Mouse (Mus musculus) ES-E14 (cell line): ENCODE measurements at regions not wholly inside any gene's neighbourhood (a gene's known extent, or its start where the extent isn't known, plus 50 kb on each side); places are given as distances from the start of the nearest gene placed in this dataset.

Experiments
- DNase-seq: peaks from one replicate; pipeline ENCODE4 v3.0.0-alpha.2; 2013; ENCODE audit warnings: low read depth, low spot score
- H3K27ac ChIP-seq: 2 replicates; pipeline ENCODE4 v1.5.1; 2012; ENCODE audit warnings: low read depth, mild to moderate bottlenecking, low read length, moderate library complexity, mixed read lengths; ENCODE audit not compliant: poor library complexity, insufficient read depth, severe bottlenecking
- H3K36me3 ChIP-seq: 2 replicates; pipeline ENCODE4 v1.6.1; 2012; ENCODE audit warnings: mild to moderate bottlenecking, low read length, moderate library complexity, mixed read lengths; ENCODE audit not compliant: control insufficient read depth, poor library complexity, insufficient read depth, severe bottlenecking
- H3K4me1 ChIP-seq, 2 experiments: fragments of 150-350 bp in 1 of 2; sonication (generic) in 1 of 2; 2 replicates each; pipeline ENCODE4 v1.6.1; 2012; ENCODE audit warnings: low read length in 2 of 2, mild to moderate bottlenecking in 1 of 2, mixed read lengths in 1 of 2; ENCODE audit not compliant: control insufficient read depth in 2 of 2, insufficient read depth in 2 of 2, poor library complexity in 1 of 2
- H3K4me3 ChIP-seq, 2 experiments: fragments of 150-350 bp in 1 of 2; sonication (generic) in 1 of 2; 2 replicates each; pipeline ENCODE4 v1.5.1; 2012; ENCODE audit warnings: low read length in 2 of 2, low read depth in 1 of 2, mild to moderate bottlenecking in 1 of 2, mixed read lengths in 1 of 2; ENCODE audit not compliant: insufficient read depth in 1 of 2, poor library complexity in 1 of 2, severe bottlenecking in 1 of 2
- H3K9ac ChIP-seq: 2 replicates; pipeline ENCODE4 v1.6.1; 2012; ENCODE audit warnings: low read depth, mild to moderate bottlenecking, low read length, mixed read lengths; ENCODE audit not compliant: poor library complexity, insufficient read depth, severe bottlenecking
- H3K9me3 ChIP-seq: fragments of 150-350 bp; sonication (generic); 2 replicates; pipeline ENCODE4 v1.6.1; 2012; ENCODE audit warnings: low read depth, mild to moderate bottlenecking, low read length; ENCODE audit not compliant: control insufficient read depth, insufficient read depth
- CHD2 ChIP-seq: IDR thresholded peaks from 2 replicates; pipeline ENCODE4 v1.6.1; 2014; ENCODE audit warnings: mild to moderate bottlenecking, low read depth, low read length, inconsistent platforms
- HCFC1 ChIP-seq: IDR thresholded peaks from 2 replicates; pipeline ENCODE4 v1.6.1; 2012; ENCODE audit warnings: low read length, inconsistent platforms, borderline replicate concordance; ENCODE audit not compliant: insufficient read depth
- MAFK ChIP-seq: IDR thresholded peaks from 2 replicates; pipeline ENCODE4 v1.6.1; 2014; ENCODE audit warnings: mild to moderate bottlenecking, low read depth, low read length, inconsistent platforms; ENCODE audit not compliant: insufficient read depth
- ZC3H11A ChIP-seq: IDR thresholded peaks from 2 replicates; pipeline ENCODE4 v1.6.1; 2012; ENCODE audit warnings: low read depth, mild to moderate bottlenecking, inconsistent platforms, low read length, borderline replicate concordance
- ZNF384 ChIP-seq: IDR thresholded peaks from 2 replicates; pipeline ENCODE4 v1.6.1; 2012; ENCODE audit warnings: low read depth, low read length, inconsistent platforms
- in situ Hi-C, 2 experiments: fragments of 600-800 bp; cut with MboI; formaldehyde crosslinking; loops; one replicate each; pipeline ENCODE4 v1.15.1; 2025; ENCODE audit warnings: low sequenced_read_pairs in 2 of 2, inconsistent platforms in 1 of 2; ENCODE audit not compliant: unreplicated experiment in 2 of 2

GRCm38 (mm10) chr10:17038259-17039043 lies 684.6 kb upstream of the Cited2 start:
- no peak for DNase-seq
- in situ Hi-C loops = no loop called here
- no peak for TF ChIP-seq ZC3H11A
- no peak for TF ChIP-seq CHD2
- no peak for TF ChIP-seq HCFC1
- no peak for TF ChIP-seq ZNF384
- TF ChIP-seq MAFK = no peak
- Histone ChIP-seq H3K27ac (no peak overlapping the region), H3K36me3 (no peaks in the 10 kb centered on the region), H3K9me3 (no peaks in the 10 kb centered on the region), H3K4me1 (no peaks in the 10 kb centered on the region), H3K4me3 (no peak overlapping the region), H3K9ac (no peak overlapping the region)

GRCm38 (mm10) chr10:17042090-17042489 lies 680.9 kb upstream of the Cited2 start:
- in situ Hi-C loops = no loop called here
- H3K9me3 ChIP-seq = no peaks in the 10 kb centered on the region
- no peak overlapping the region for H3K27ac ChIP-seq
- DNase-seq = no peak
- no peak overlapping the region for H3K9ac ChIP-seq
- H3K36me3 ChIP-seq = no peaks in the 10 kb centered on the region
- no peak overlapping the region for H3K4me3 ChIP-seq
- no peaks in the 10 kb centered on the region for H3K4me1 ChIP-seq
- TF ChIP-seq HCFC1 = no peak
- no peak for TF ChIP-seq MAFK
- no peak for TF ChIP-seq ZNF384
- no peak for TF ChIP-seq CHD2
- no peak for TF ChIP-seq ZC3H11A

GRCm38 (mm10) chr10:17042973-17043372 lies 680.0 kb upstream of the Cited2 start:
- no peak for DNase-seq
- Histone ChIP-seq H3K27ac (no peak overlapping the region), H3K4me3 (no peak overlapping the region), H3K9me3 (no peaks in the 10 kb centered on the region), H3K36me3 (no peaks in the 10 kb centered on the region), H3K9ac (no peak overlapping the region), H3K4me1 (no peaks in the 10 kb centered on the region)
- in situ Hi-C loops = no loop called here
- TF ChIP-seq ZC3H11A (no peak), HCFC1 (no peak), ZNF384 (no peak), MAFK (no peak), CHD2 (no peak)

- H3K27ac ChIP-seq = no peak overlapping the region
- no peaks in the 10 kb centered on the region for H3K4me1 ChIP-seq
- no peak overlapping the region for H3K9ac ChIP-seq
- no peak overlapping the region for H3K4me3 ChIP-seq
- H3K36me3 ChIP-seq = no peaks in the 10 kb centered on the region
- in situ Hi-C loops = no loop called here
- no peak for DNase-seq
- H3K9me3 ChIP-seq = no peaks in the 10 kb centered on the region; the same call in 1 of the 2 replicates
- TF ChIP-seq ZC3H11A (no peak), CHD2 (no peak), HCFC1 (no peak), MAFK (no peak), ZNF384 (no peak)
These were observed 676.3 kb upstream of the Cited2 start for GRCm38 (mm10) chr10:17046765-17047164.
